Mouse (Mus musculus) forelimb bud, embryonic 11.5 days (tissue): ENCODE data around the gene Tex21.
"Not testable (repeated sequence)": the region's sequence is repeated elsewhere in the genome, so short reads cannot be mapped to it uniquely, and the experiment has no call there.

ENCODE experiments used
- DNase-seq: peaks from one replicate; pipeline ENCODE4 v3.0.0-alpha.2; 2012; ENCODE audit warnings: low read depth, low spot score

Gene Tex21

DNA sequence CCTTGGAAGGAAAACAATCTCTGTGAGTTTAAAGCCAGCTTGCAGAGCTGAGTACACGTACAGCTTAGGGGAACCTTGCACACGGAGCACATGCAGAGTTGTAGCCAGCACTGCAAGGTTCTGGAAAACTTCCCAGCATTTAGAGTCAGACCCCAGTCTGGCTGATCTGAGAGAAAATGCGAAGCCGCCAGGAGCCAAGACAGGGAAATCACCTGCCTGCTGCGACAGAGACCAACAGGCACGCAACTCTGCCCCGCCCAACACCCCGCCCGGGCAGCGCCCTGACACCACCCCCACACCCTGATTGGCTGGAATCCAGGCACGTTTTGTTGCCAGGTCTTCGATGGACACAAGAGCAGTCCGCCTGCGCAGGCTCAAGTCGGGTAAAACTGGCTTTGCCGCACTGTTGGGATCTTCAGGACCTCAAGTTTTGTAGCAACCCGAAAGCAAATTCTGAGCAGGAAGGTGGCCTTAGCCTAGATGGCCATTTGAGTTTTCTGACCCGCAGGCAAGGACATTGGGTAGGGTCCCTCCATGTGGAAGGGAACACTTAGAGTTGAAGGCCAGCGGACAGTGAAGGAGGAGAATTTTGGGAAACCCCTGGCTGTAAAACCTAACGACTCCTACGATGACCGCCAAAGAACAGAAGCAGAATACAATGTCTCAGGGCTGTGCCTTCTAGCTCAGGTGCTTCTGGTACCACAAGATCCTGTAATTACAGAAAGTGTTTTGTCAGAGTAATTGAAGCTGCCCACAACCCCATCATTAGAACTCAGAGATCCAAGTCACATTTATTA, 50.4 kb downstream of the Tex21 start:
- DNase-seq: peak; percentile 81

DNA sequence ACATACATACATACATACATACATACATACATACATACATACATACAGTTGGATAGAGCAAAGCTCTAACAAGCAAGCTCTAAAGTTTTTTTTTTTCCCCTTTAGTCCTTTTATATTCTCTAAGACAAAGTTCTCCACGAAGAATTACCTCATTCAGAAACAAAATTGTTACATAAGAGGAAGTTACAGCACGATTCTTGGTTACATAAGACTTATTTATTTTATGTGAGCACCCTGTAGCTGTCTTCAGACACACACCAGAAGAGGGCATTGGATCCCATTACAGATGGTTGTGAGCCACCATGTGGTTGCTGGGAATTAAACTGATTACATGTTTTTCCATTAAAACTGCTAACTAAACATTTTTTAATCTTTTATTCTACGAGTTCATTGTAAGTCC, 52.0 kb downstream of the Tex21 start:
- DNase-seq: no peak

DNA sequence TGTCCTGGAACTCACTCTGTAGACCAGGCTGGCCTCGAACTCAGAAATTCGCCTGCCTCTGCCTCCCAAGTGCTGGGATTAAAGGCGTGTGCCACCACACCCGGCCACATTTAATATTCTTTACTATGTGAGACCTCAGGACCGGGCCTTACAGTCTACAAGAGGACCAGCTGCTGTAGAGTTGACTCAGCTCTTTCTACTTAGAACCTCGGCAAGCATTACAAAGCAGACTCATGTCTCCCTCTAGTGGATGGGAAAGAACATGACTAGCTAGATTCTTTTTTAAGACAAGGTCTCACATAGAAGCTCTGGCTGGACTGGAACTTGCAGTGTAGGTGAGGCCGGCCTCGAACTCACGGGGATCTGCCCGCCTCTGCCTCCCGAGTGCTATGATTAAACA, 55.6 kb downstream of the Tex21 start:
- DNase-seq: peak; percentile 76

DNA sequence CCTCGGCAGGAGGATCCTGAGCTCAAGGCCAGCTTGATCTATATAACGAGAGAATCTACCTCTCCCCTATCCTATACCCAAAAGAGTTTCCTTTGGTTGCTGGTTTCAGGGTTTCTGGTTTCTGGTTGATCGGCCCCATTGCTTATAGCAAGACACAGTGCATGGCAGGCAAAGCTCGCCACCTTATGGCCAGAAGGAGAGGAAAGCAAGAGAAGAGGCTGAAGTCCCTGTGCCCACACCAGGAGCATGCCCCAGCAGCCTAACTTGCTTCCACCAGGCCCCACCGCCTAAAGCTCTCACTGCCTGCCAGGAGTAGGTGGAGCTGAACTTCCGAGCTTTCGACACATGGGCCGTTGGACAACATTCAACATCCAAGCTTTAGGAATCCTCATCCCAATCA, 58.7 kb downstream of the Tex21 start:
- DNase-seq: no peak

DNA sequence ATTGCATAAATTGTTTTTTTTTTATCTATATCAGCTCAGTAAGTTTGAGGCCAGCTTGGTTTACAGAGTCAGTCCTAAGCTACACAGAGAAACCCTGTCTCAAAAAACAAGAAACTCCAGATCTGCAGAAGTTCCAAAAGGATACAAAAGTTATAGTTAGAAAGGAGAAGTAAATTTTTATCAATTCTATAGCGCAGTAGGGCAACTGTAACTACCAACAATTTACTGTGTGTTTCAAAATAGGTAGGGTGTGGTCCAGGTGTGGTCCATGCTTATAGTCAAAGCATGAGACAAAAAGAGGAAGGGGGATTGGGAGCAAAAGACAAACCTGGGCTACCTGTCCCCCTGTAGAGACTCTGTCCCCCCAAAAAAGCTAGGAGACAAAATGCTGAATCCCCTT, 60.1 kb downstream of the Tex21 start:
- DNase-seq: no peak

DNA sequence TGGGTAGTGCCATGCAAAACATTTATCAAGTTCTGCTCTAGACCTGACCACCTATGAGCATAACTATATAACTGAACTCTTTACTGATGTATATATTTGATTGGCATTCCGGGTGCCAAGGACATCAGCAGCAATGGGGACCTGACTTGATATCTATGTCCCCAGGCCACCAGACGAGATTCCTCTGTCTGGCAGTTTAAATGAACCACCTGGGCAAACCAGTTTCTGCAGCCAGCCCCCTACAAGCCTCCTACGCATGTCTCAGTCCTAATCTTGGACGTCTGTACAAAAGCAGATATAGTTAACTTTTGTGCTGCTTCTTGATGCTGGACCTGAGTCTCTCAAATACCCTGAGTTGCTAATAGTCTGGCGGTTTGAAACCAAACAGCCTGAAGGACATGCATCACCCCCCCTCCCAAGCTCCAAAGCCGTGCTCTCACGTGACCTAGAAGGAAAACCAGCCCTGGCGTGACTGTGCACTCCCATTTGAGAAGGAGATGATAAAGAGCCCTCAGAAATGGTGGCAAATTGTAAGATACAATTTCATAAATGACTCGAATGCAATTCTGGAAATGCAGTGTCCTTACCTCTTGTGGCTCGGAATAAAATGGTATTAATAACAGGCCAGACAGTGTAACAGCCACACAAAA, 61.3 kb downstream of the Tex21 start:
- DNase-seq: no peak

DNA sequence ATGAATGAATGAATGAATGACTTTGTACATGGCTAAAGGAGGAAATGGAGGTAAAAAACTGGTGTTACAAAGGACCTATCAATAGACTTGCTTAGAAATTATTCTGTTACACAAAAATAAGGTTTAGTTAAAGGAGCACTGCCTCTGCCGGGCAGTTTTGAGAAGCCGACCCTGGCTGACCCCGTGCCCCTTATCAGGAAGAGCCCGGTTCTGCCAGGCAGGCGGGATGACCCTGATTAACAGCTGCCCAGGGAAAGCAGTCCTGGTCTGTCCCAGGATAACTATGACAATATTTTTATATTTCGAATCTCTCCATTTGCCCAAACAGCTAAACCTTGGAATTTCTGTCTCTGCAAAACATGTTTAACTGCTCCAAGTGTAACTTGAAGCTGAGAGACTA, 62.3 kb downstream of the Tex21 start:
- DNase-seq: no peak

DNA sequence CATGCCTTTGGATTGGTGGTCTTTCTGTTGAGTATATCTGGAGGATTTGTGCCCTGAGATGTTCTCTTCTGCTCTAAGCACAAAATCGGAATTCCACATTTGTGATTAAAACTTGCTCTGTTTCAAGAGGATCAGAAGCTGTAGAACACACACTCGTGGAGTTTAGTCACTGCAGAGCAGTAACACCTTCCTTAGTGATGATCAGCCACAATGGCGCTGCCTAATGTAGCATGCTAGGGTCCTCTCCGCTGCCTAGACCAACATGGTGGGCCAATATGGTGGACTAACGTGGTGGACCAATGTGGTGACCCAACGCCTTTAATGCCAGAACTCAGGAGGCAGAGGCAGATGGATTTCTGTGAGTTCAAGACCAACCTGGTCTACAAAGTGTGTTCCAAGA, 63.7 kb downstream of the Tex21 start:
- DNase-seq: no peak

DNA sequence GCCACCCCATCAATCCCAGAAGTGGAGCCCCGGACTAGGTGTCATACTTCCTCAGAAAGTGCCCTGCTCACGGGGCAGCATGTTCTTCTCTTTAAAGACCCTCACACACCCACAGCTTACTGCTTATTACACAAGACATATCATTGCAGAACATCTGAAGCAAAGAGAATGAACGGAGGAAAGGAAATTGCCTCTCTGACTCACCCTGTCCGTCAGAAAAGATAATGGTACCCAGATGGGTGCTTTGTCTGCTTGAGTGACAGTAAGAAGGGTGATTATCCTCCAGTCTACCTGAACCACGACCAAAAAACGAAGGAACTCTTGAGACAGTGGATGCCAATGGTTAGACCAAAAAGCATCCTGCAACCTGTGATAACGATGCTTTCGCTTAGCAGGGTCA, 65.1 kb downstream of the Tex21 start:
- DNase-seq: no peak

DNA sequence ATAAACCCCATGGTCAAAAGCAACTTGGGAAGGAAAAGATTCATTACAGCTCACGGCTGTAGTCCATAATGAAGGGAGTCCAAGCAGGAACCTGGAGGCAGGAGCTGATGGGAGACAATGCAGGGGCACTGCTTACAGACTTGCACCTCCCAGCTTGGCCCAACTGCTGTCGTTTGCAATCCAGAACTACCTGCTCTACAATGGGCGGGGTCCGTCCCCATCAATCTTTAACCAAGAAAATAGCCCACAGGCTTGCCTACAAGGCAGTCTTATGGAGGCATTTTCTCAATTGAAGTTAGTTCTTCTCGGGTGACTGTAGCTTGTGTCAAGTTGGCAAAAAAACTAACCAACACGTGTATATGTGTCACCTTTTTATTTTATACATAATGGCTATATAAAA, 66.1 kb downstream of the Tex21 start:
- DNase-seq: no peak

DNA sequence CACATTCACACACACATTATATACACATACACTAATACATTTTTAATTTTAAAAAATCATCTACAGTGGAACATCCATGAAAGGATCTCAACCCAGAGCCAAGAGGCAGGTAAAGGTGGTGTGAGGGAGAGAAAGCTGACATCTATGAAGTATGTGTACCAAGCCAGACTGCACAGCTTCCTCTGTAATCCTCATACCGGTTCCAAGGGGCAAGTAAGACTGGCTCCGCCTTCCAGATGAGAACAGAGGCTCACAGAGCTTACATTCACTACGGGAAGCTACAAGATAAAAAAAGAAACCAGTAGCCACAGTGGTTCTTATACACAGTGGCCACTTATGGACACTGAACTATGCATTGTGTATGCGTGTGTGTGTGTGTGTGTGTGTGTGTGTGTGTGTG, 67.0 kb downstream of the Tex21 start:
- DNase-seq: no peak

DNA sequence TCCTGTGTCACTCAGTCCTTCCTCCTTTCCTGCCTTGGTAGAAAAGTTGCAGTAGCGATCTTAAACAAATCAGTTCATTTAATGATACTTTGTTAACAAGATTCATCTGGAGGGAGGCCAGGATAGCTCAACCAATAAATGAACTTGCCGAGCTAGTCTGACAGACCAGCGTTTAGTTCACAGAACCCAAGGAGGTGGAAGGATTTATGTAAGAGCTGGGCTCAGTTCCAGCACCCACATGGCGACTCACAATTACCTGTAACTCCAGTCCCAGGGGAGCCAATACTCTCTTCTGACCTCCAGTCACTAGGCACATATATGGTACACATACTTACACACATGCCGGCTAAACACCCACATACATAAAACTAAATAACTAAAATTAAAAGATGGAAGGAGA, 67.5 kb downstream of the Tex21 start:
- DNase-seq: no peak

DNA sequence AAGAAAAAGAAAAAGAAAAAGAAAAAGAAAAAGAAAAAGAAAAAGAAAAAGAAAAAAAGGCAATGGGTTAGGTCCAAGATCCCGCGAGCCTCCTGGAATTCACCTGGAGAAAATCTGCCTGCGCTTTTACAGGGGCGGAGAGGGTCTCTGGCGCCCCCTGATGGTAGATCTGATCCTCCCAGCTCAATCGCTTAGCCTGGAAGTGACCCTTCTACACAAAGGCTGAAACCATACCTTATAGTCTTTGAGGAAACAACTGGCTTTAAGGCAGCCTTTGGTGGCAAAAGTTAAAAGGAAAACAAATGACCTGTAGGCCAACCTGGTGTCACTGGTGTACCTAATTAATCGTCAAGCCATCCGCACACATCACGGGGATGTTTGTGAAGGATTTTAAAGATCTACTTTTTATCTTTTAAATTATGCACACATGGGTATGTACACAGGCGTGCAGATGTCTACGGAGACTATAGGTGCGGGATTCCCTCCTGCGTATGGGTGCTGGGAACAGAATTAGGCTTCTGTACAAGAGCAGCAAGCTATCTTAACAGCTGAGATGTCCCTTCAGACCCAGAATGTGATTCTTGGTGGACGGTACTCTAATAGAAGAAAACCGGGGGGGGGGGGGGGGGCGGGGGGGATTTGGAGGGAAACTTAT, 68.6 kb downstream of the Tex21 start:
- peak; percentile 89 for DNase-seq

DNA sequence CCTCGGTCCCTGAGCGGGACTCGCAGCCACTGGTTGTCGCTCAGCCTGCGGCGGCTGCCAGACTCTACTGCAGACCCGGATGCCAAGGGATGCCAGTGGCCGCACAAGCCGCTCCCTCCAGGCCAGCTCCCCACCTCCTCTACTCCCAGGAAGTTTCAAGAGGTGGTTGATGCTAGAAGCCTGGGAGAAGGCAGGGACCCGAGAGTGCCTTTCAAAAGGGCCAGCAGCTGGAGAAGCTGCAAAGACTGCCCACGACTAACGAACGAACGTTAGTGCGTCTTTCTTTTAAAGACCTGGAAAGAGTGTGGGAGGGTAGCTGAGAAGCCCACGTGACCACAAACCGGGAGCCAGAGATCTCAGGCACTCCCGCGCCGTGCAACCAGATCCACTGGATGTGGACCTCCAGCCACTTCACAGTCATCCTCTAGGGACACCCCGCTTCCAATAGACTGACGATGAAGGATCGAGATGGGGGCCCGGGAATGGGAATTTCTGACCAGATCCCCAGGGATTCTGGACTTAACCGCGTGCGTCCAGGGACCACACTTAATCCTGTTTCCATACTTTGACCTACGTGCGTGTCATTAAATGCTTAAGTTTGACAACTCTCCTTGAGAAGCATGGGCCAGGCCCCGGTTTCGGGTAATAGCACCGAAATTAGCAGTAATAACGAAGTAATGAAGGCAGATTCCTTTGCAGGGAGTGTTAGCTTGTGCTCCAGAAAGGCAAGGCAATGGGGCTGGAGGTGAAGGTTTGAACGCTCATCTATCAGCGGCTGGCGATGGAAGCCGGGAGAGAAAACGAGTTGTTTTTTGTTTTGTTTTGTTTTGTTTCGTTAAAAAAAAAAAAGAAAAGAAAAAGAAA, 69.3 kb downstream of the Tex21 start, which contains the start of gene Esr2:
Gene Esr2, minus strand, starts transcription at position 260 of the 864 bp plus-strand sequence.
- peak; percentile 46 for DNase-seq

DNA sequence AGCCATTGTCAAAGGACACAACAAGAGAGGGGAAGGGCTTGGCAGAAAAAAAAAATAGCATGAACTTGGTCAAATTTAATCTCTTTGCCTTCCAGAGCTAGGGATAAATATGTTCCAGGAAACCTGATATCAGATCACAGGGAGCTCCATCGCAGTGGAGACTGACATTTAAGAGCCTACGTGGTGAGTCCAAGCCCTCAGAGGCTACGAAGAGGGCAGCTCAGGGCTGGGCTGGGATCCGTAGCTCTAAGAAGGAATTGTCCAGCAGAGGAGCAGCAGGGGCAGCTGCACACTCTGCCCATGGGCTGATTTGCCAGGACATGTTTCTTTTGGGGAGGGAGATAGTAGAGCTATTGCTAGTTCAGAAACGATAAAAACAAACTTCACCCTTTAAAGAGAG, 80.9 kb downstream of the Tex21 start:
- no peak for DNase-seq

DNA sequence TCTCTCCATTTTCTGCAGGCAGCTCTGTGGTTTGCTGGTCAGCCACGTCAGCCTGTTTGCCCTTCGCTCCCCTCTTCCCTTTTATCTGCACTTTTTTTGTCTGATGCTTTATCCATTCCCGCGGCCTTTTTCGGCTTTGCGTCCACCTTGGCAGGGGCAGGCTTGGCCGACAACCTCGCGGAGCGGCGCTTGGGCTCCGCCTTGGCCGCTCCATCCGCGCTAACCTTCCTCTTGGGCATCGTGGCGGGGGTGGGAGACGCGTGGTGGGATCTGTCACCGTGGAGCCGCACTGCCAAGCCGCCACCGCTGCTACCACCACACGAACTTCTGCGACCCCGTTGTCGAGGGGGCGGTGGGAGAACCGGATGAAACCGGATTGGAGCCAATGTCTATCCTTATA, 94.2 kb downstream of the Tex21 start:
- DNase-seq: not testable (repeated sequence)
